Mouse (Mus musculus): ENCODE results near the gene Tspan17.
A peak's percentile ranks its signal among the peaks of the same experiment; 100 is the strongest.
"Not testable (repeated sequence)": the region's sequence is repeated elsewhere in the genome, so short reads cannot be mapped to it uniquely, and the experiment has no call there.

Tspan17 gene

GRCm38 (mm10) chr13:54765281-54766191 lies 23.6 kb upstream of the Tspan17 start:
- DNase-seq, result peak; percentile 60

- peak; percentile 92 for DNase-seq
Measured at GRCm38 (mm10) chr13:54766192-54766768, 22.9 kb upstream of the Tspan17 start, which contains the start of gene Sncb. Gene Sncb, minus strand, starts transcription at chr13:54766595.

DNA sequence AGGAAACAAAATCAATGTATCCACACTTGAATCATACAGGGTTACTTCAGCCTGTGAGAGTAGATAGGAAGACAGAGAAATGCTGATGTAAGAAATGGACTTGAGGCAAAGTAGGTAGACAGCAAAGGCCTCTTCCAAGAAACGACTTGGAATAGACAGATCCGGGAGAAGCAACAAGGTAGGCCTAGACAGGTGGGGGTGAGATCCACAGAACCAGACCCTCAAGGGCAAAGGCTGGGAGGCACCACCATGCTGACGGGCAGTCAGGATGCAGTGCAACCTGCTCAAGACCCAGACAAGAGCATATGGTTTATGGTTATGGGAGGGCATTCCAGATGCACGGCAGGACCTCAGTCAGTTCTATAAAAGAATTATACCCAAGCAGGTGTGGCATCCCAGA lies 22.2 kb upstream of the Tspan17 start:
- DNase-seq, result no peak

GRCm38 (mm10) chr13:54780592-54780991 lies 8.6 kb upstream of the Tspan17 start:
- peak; percentile 65 for DNase-seq

- no peak for DNase-seq
Measured at GRCm38 (mm10) chr13:54781086-54781485, 8.1 kb upstream of the Tspan17 start.

DNA sequence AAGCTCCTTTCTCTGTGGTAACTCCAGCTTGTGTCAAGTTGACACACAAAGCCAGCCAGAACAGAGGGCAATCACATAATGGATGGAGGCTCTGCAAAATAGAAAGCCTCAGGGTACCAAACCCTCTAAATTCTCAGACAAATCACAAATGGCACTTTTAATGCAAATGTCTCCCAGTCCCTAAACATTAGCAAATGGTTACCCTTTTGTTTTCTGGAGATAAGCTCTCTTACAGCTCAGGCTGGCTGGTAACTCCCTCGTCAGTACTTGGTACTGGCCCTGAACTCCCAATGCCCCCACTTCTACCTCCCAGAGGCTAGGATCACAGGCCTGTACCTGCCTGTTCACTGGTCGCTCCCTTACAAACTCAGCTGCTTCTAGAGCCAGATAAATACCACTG lies 5.9 kb upstream of the Tspan17 start:
- DNase-seq, result no peak

DNA sequence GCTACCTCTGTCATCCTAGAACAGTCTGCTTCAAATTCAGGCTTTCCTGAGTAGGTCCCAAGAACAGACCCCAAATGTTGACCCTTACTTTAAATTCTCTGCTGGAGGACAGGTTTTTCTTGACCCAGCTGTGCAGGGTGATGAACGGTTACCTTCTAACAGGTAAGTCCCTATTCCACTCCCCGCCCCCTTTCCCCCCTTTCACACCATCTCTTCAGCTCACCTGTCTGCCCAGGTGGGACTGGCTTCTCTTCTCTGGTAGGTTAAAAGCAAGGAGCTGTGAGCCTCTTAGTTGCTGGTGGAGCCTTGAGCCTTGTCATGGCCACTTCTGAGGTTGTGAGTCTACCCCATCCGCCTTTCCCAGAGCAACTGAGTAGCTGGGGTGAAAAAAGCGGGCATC lies 5.5 kb upstream of the Tspan17 start, which contains the start of gene Eif4e1b:
Eif4e1b (plus strand) TSS at position 301 of the 400 bp plus-strand sequence.
- no peak for DNase-seq

DNA sequence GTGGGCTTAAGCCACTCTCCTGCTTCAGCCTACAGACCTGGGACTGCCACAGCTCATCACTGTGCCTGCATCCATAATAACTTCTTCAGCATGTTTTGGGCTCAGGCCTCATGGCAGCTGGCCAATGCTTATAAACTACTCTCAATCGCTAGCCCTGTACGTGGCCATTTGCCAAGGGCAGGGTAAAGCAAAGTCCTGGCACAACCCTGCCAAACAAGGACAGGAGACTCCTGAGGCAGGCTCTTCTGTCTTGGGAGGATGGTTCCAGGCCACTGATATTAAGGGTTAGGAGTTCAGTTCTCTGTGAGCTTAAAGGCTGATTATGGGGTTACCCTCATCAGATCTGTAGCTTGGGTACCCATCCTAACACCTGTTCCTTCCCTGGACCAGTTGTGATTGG lies 1.6 kb upstream of the Tspan17 start:
- DNase-seq, result not testable (repeated sequence)

DNA sequence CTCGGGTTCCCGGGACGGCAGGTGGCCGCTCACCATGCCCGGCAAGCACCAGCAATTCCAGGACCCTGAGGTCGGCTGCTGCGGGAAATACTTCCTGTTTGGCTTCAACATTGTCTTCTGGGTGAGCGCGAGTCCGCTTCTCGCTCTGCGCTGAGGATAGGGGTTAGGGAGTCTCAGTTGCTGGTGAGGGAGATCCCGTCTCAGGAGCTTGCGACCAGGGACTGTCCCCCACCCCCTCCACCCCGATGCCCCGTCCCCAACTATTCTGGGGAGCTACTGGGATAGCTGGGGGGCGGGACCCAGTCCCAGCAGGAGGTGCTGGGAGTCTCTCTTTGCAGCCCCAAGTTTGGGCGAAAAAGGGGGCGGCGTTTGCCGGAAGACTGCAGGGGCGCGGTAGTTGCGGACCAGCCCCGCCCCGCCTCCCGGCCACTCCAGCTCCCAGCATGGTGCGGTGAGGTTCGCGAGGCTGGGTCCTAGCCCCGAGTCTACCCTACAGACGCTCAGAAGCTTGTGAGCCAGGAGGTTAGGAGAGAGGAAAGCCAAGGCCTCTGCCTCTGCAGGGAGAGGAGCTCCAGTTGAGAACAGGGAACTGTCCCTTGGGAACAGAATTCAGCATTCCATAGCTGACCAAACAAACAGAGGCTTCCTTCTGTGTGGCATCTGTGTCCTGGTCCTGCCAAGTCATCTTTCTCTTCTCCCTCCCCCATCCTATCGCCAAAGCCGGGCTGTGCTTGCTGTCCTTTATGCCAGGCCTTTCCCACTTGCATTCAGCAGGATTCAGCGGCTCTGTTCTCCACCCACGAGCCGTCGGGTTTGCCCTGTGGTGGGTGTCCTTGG lies 602 bp downstream of the Tspan17 start:
- peak; percentile 75 for DNase-seq

DNA sequence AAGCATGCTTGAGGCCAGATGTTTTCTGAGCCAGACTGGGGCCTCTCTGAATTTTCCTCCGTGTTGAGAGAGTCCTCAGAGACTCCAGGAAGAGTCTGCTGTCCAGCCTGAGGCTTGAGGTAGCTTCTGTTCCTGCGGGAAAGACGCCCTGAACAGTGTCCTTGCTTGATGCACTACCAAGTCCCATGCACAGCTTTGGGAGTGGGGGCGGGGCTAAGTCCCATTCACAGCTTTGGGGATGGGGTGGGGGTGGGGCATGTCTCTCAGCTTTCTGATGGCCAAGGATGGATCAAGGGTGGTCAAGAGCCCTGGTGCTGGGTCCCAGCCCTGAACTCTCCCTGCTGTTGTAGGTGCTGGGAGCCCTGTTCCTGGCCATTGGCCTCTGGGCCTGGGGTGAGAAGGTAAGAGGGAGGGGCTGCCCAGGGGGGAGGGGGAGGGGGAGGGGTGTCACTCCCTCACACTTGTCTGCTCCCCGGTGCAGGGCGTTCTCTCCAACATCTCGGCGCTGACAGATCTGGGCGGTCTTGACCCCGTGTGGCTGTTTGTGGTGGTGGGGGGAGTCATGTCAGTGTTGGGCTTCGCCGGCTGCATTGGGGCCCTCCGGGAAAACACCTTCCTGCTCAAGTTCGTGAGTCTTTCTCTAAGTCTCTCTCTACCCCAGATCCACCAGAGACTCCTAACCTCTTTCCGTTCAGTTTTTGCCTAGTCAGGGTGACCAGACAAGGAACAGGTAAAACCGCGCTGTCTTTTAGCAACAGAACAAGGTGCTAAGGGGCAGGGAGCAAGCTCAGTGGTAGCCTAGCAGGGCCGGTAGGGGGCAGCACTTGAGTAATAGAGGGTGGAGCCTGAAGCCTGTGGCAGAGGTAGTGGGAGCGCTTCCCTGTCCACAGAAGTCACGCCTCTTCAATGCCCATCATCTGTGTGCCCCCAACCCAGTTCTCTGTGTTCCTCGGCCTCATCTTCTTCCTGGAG lies 3.4 kb downstream of the Tspan17 start:
- no peak for DNase-seq

DNA sequence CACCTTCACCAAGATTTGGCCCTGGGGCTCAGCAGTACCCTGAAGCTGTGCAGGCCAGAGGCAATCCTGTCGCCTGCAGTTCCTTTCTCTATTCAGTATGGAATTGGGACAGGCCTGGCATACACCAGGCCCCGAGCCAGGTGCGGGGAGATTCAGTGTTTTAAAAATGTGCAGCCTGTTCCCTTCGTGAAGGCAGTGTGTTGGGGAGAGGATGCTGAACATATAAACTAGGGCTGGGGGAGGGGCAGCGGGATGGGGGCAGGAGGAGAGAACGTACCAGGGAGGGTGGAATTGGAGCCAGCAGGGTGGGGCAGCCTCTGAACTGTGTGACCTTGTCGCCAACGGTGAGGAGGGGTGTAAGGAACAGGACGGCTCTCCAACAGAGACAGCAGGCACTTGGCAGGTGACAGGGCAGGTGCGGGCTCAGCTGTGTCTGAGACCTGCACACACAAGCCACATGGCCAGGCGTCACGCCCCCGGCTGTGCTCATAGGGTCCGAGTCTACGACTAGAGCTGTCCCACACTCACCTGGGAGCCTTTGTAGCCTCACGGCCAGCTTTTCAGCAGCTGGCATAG lies 4.9 kb downstream of the Tspan17 start:
- no peak for DNase-seq

DNA sequence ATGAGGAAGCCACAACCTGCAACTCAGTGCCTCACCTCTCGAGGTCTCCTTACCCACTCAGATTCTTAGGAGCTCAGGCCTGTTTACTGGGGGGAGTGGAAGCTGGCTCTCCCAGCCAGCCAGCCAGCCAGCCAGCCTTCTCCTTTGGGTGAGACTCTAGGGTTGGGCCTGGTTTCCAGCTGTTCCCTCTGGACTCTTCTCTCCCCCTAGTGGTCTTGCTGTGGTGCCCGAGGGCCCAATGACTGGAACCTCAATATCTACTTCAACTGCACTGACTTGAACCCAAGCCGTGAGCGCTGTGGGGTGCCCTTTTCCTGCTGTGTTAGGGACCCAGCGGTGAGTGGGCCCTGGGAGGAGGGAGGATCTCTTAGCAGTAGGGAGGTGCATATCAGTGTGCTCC lies 5.7 kb downstream of the Tspan17 start:
- no peak for DNase-seq

DNA sequence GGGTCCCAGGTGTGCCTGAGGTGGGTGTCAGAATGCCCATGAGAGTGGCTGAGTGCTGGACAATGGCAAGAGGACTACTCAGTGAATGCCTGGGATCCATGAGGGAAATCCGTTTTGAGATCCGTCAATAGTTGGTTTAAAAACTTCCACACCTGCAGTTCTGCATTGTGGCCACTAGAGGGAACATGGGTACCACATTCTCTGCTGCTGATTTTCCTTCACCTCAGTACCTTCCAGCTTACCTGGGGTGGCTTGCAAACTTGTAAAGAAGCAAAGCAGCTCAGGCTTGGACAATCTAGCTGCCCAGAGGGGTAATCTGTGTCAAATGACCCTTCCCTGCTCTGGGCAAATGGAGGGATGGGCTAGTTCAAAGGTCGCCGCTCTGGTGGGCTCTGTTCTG lies 8.2 kb downstream of the Tspan17 start:
- DNase-seq, result no peak

DNA sequence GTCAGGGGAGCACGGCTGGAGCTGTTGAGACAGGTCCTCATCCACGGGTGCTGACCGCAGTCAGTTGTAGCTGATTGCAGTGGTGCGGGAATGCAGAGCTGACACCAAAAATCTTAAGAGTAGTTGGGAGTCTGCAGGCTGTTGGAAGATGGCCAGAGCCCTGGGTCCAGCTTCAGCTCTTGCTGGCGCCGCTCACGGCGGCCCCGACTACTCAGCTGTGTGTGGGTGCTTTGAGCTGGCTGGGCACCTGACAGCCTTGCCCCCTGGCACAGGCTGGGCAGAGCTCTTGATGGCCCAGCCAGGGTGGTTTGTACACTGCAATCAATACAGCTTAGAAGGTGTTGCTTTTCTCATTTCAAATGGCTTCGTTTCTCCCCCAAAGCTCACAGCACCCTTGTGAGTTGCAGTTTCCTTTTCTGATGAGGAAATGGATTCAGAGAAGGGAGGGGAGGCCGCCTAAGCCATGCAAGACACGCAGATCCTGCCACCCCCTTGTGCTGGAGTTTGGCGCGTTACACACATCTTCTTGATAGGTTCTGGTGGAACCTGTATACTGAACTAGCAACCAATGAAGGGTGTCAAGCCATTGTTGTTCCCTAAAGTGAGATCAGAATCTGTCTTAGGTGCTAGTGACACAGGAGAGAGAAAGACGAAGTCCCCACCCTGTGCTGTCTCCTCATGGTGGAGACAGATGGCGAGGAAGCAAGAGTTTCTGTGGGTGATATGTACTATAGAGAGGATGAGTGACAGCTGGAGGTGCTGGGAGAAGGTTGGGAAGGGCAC lies 8.9 kb downstream of the Tspan17 start:
- DNase-seq, result no peak

GRCm38 (mm10) chr13:54798740-54799139 lies 9.6 kb downstream of the Tspan17 start:
- no peak for DNase-seq

DNA sequence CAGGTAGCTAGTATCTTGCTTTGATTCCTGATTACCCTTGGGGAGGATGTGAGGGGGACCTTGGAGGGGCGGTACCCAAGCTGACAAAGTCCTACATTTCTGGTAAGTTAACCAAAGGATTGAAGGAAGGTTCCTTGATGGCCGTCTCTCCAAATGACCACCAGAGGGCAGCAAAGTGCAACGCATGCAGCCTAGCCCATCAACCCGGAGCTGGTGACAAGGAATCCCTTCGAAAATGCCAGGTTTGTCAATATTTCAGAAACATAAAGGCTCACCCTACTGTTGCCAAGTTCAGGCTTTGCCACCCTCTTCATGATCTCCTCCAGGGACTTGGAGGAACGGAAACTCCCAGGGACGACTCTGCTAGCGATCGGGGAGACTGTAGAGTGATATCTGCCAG lies 10.5 kb downstream of the Tspan17 start:
- peak; percentile 78 for DNase-seq

- no peak for DNase-seq
Measured at GRCm38 (mm10) chr13:54800206-54800605, 11.0 kb downstream of the Tspan17 start.

DNA sequence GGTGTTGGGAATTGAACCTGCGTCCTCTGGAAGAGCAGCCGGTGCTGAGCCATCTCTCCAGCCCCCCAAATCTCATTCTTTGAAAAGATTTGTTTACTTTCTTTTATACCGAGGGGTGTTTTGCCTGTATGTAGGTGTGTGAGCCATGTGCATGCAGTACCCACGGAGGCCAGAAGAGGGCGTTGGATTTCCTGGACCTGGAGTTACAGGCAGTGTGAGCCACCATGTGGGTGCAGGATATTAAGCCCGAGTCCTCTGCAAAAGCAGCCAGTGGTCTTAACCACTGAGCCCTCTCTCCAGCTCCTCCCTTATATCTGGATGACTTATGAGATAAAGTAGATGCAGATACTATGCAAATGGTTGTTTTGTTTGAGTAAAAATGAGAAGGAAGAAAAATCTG lies 13.8 kb downstream of the Tspan17 start:
- no peak for DNase-seq

GRCm38 (mm10) chr13:54805134-54805838 lies 16.1 kb downstream of the Tspan17 start:
- DNase-seq, result no peak

GRCm38 (mm10) chr13:54806434-54806976 lies 17.3 kb downstream of the Tspan17 start:
- DNase-seq, result no peak

Measured in cerebellum, adult 11 months (tissue).